ENCODE assay signal across 9 mouse cellular contexts in genomic region chr16:34081683-34082438, GRCm38 (mm10).
DNase-seq lines count a peak whose midpoint lies in the region; ATAC-seq lines count a peak whose summit lies in the region.
"Had no signal": no experiment of that assay in that cellular context is flagged by ENCODE, and none has a peak within 500 bp of the region (broad histone marks: within the 10 kb centered on the region; RNA-seq: fewer than 3 reads in every experiment).

No protein-coding gene starts in this region.

- H3K9me3 ChIP-seq in embryonic facial prominence, embryonic 12.5 days = no peaks in the 10 kb centered on the region
- H3K9me3 ChIP-seq in heart, embryonic 14.5 days (ENCODE audit: control insufficient read depth, low read length) = no peaks in the 10 kb centered on the region

- no peak overlapping the region for H3K4me2 ChIP-seq in embryonic facial prominence, embryonic 12.5 days (replicated peaks)
- H3K4me2 ChIP-seq in heart, embryonic 14.5 days (ENCODE audit: low read length) = peak overlapping the region; percentile 36

- WGBS in embryonic facial prominence, embryonic 12.5 days = 38% methylated on average over 19 of the region's 19 CpGs
- 19% methylated on average over 19 of the region's 19 CpGs for WGBS in heart, embryonic 14.5 days

- no peak overlapping the region for H3K9ac ChIP-seq in embryonic facial prominence, embryonic 12.5 days
- peak overlapping the region; percentile 35; the same call in 1 of the 2 replicates for H3K9ac ChIP-seq in heart, embryonic 14.5 days (ENCODE audit: low read length)
- H3K9ac ChIP-seq: liver, embryonic 14.5 days had no signal

- ATAC-seq in embryonic facial prominence, embryonic 12.5 days (ENCODE audit: insufficient number of reproducible peaks, insufficient read depth, low FRiP score, low TSS enrichment) = peak; percentile 72
- peak; percentile 90 for ATAC-seq in heart, embryonic 14.5 days (ENCODE audit: insufficient number of reproducible peaks, insufficient read depth, low FRiP score, low read depth)

- H3K4me1 ChIP-seq in embryonic facial prominence, embryonic 12.5 days = peaks cover 40% of the 10 kb centered on the region
- peaks cover 38 to 79% of the 10 kb centered on the region in 2 experiments for H3K4me1 ChIP-seq in heart, embryonic 14.5 days (ENCODE audit: control insufficient read depth in 2 of 2, insufficient read depth in 2 of 2, low read length in 2 of 2)

- intact Hi-C loops in left cerebral cortex, postnatal 36 days (cut with DNase I) = no loop called here

- H3K27ac ChIP-seq in embryonic facial prominence, embryonic 12.5 days = peak overlapping the region; percentile 65
- peak overlapping the region; percentile 84 to 88 for H3K27ac ChIP-seq in heart, embryonic 14.5 days (replicated peaks in 1 of 2; ENCODE audit: control insufficient read depth in 1 of 2, insufficient read depth in 1 of 2, low read depth in 2 of 2, low read length in 2 of 2)
- H3K27ac ChIP-seq: liver, embryonic 14.5 days had no signal

- peak; percentile 51 for DNase-seq in Muller cell, postnatal 12 days (ENCODE audit: inconsistent ontology term)
- peak; percentile 21 for DNase-seq in kidney, postnatal 14 days
- peak; percentile 60 for DNase-seq in retina, postnatal 1 day
- no peak for DNase-seq in left cerebral cortex, postnatal 36 days (ENCODE audit: low spot score in 2 of 2)
- no peak for DNase-seq in B cell, adult 2 months
- DNase-seq in ovary, postnatal 10 days (ENCODE audit: low spot score) = no peak

- no peaks in the 10 kb centered on the region for H3K36me3 ChIP-seq in embryonic facial prominence, embryonic 12.5 days
- H3K36me3 ChIP-seq in heart, embryonic 14.5 days (ENCODE audit: control insufficient read depth, insufficient read depth, low read length) = no peaks in the 10 kb centered on the region

- no peak overlapping the region for H3K4me3 ChIP-seq in embryonic facial prominence, embryonic 12.5 days
- no peak overlapping the region; a peak in 1 of 4 replicates for H3K4me3 ChIP-seq in heart, embryonic 14.5 days (ENCODE audit: control insufficient read depth in 1 of 2, insufficient read depth in 1 of 2, low read depth in 1 of 2, low read length in 2 of 2)

- H3K27me3 ChIP-seq in embryonic facial prominence, embryonic 12.5 days = no peaks in the 10 kb centered on the region
- H3K27me3 ChIP-seq in heart, embryonic 14.5 days (ENCODE audit: control insufficient read depth, insufficient read depth, low read length) = no peaks in the 10 kb centered on the region

Comparison
In these comparisons a context has a peak if more than half of its experiments do, and no peak if none do; other contexts are left out.
1. DNase-seq: peak in Muller cell, postnatal 12 days (single experiment), kidney, postnatal 14 days (single experiment) and retina, postnatal 1 day (single experiment); none in left cerebral cortex, postnatal 36 days (0 of 2), B cell, adult 2 months (0 of 2) and ovary, postnatal 10 days (single experiment).